Mouse (Mus musculus): Measurements from ENCODE around the gene Arhgef25. TPM values are rescaled to one million over a fixed set of nuclear protein-coding genes. Genes with fewer than 3 reads are reported as not detected.

Arhgef25 gene
- polyA plus RNA-seq, 1 experiment from 2014 or later, result 31.7 TPM

DNA sequence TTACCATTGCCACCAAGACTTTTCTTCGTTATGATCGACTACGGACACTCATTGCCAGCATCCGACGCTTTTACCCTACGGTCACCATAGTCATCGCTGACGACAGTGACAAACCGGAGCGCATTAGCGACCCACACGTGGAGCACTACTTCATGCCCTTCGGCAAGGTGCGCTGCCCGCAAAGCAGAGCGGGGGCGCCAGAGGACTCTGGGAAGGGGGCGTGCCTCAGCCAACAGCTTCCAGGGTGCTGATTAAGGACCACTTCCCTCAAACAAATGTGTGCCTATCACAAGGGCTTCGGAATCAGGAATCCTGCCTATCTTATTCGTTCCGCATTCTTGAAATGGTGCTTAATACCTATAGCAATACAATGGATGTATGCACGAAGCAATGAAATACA lies 19.9 kb downstream of the Arhgef25 start:
- ATAC-seq (ENCODE audit: insufficient read depth, low FRiP score, low TSS enrichment) (no peak), DNase-seq (ENCODE audit: low spot score) (peak; percentile 57)
- peak overlapping the region; percentile 45 for H3K4me2 ChIP-seq (ENCODE audit: low read depth)
- no peak overlapping the region for H3K9ac ChIP-seq (ENCODE audit: low read length)
- H3K9me3 ChIP-seq (ENCODE audit: control insufficient read depth, low read length), result no peaks in the 10 kb centered on the region
- no peak overlapping the region for H3K27ac ChIP-seq (ENCODE audit: low read depth, low read length)
- H3K36me3 ChIP-seq (ENCODE audit: control insufficient read depth, insufficient read depth, low read length), result no peaks in the 10 kb centered on the region
- 2% methylated on average over 22 of the region's 22 CpGs for WGBS
- H3K27me3 ChIP-seq (ENCODE audit: control insufficient read depth, insufficient read depth, low read length), result peaks cover 55% of the 10 kb centered on the region
- peaks cover 9% of the 10 kb centered on the region; the same call in 1 of the 2 replicates for H3K4me1 ChIP-seq (ENCODE audit: control insufficient read depth, insufficient read depth, low read length)
- no peak overlapping the region for H3K4me3 ChIP-seq (ENCODE audit: low read depth, low read length)

- H3K4me1 ChIP-seq (ENCODE audit: control insufficient read depth, insufficient read depth, low read length), result peaks cover 9% of the 10 kb centered on the region; the same call in 1 of the 2 replicates
- H3K4me3 ChIP-seq (ENCODE audit: low read depth, low read length), result no peak overlapping the region
- ATAC-seq (ENCODE audit: insufficient read depth, low FRiP score, low TSS enrichment) (no peak), DNase-seq (ENCODE audit: low spot score) (no peak)
- H3K36me3 ChIP-seq (ENCODE audit: control insufficient read depth, insufficient read depth, low read length), result no peaks in the 10 kb centered on the region
- no peaks in the 10 kb centered on the region for H3K9me3 ChIP-seq (ENCODE audit: control insufficient read depth, low read length)
- WGBS, result 57% methylated on average over 10 of the region's 10 CpGs
- no peak overlapping the region for H3K9ac ChIP-seq (ENCODE audit: low read length)
- H3K4me2 ChIP-seq (ENCODE audit: low read depth), result no peak overlapping the region
- no peak overlapping the region for H3K27ac ChIP-seq (ENCODE audit: low read depth, low read length)
- H3K27me3 ChIP-seq (ENCODE audit: control insufficient read depth, insufficient read depth, low read length), result peaks cover 55% of the 10 kb centered on the region
Observed at GRCm38 (mm10) chr10:127167614-127168192, 22.2 kb downstream of the Arhgef25 start.

- Histone ChIP-seq H3K9me3 (ENCODE audit: control insufficient read depth, low read length) (no peaks in the 10 kb centered on the region), H3K9ac (ENCODE audit: low read length) (peak overlapping the region; percentile 67)
Observed at GRCm38 (mm10) chr10:127166771-127167613, 22.9 kb downstream of the Arhgef25 start.

DNA sequence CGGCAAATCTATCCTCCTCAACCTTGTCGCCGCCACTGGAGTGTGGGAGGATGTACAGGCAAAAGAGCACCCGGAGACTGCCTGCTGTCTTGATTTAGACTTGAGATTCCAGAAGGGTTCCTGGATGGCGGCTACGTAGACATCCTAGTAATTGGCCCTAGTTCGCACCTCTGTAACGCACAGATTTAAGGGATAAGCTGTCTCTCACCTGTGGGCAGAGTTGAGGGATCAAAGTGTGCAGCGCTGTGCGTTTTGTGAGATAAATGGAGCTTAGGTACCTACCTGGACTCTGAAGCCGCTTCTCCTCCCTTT lies 23.5 kb downstream of the Arhgef25 start:
- H3K36me3 ChIP-seq (ENCODE audit: control insufficient read depth, insufficient read depth, low read length), result no peaks in the 10 kb centered on the region
- DNase-seq (ENCODE audit: low spot score) (no peak), ATAC-seq (ENCODE audit: insufficient read depth, low FRiP score, low TSS enrichment) (no peak)
- H3K27me3 ChIP-seq (ENCODE audit: control insufficient read depth, insufficient read depth, low read length), result peaks cover 51% of the 10 kb centered on the region
- 4% methylated on average over 11 of the region's 11 CpGs for WGBS
- H3K27ac ChIP-seq (ENCODE audit: low read depth, low read length), result no peak overlapping the region
- H3K4me1 ChIP-seq (ENCODE audit: control insufficient read depth, insufficient read depth, low read length), result peaks cover 9% of the 10 kb centered on the region; the same call in 1 of the 2 replicates
- H3K4me3 ChIP-seq (ENCODE audit: low read depth, low read length), result peak overlapping the region; percentile 58
- H3K9me3 ChIP-seq (ENCODE audit: control insufficient read depth, low read length), result no peaks in the 10 kb centered on the region
- peak overlapping the region; percentile 67 for H3K9ac ChIP-seq (ENCODE audit: low read length)
- peak overlapping the region; percentile 97 for H3K4me2 ChIP-seq (ENCODE audit: low read depth)

More at GRCm38 (mm10) chr10:127166771-127167613, 22.9 kb downstream of the Arhgef25 start:
- Histone ChIP-seq H3K27ac (ENCODE audit: low read depth, low read length) (no peak overlapping the region), H3K4me3 (ENCODE audit: low read depth, low read length) (peak overlapping the region; percentile 58), H3K36me3 (ENCODE audit: control insufficient read depth, insufficient read depth, low read length) (no peaks in the 10 kb centered on the region), H3K4me2 (ENCODE audit: low read depth) (peak overlapping the region; percentile 97), H3K4me1 (ENCODE audit: control insufficient read depth, insufficient read depth, low read length) (peaks cover 9% of the 10 kb centered on the region; the same call in 1 of the 2 replicates), H3K27me3 (ENCODE audit: control insufficient read depth, insufficient read depth, low read length) (peaks cover 55% of the 10 kb centered on the region)
- ATAC-seq (ENCODE audit: insufficient read depth, low FRiP score, low TSS enrichment), result no peak
- DNase-seq (ENCODE audit: low spot score), result no peak
- 22% methylated on average over 15 of the region's 15 CpGs for WGBS

GRCm38 (mm10) chr10:127165654-127166403 lies 24.1 kb downstream of the Arhgef25 start:
- Histone ChIP-seq H3K4me2 (ENCODE audit: low read depth) (peak overlapping the region; percentile 97), H3K27me3 (ENCODE audit: control insufficient read depth, insufficient read depth, low read length) (peaks cover 46% of the 10 kb centered on the region), H3K9me3 (ENCODE audit: control insufficient read depth, low read length) (no peaks in the 10 kb centered on the region), H3K36me3 (ENCODE audit: control insufficient read depth, insufficient read depth, low read length) (no peaks in the 10 kb centered on the region), H3K4me1 (ENCODE audit: control insufficient read depth, insufficient read depth, low read length) (peaks cover 9% of the 10 kb centered on the region; the same call in 1 of the 2 replicates), H3K27ac (ENCODE audit: low read depth, low read length) (0 out of 2 replicates have a peak overlapping the region, but pooled peaks have one; percentile 3), H3K4me3 (ENCODE audit: low read depth, low read length) (peak overlapping the region; percentile 58), H3K9ac (ENCODE audit: low read length) (peak overlapping the region; percentile 67)
- DNase-seq (ENCODE audit: low spot score) (peak; percentile 58), ATAC-seq (ENCODE audit: insufficient read depth, low FRiP score, low TSS enrichment) (peak; percentile 26)
- under 1% methylated on average over 54 of the region's 56 CpGs for WGBS

- H3K36me3 ChIP-seq (ENCODE audit: control insufficient read depth, insufficient read depth, low read length), result no peaks in the 10 kb centered on the region
- 0% methylated on average over 37 of the region's 42 CpGs for WGBS
- H3K4me3 ChIP-seq (ENCODE audit: low read depth, low read length), result peak overlapping the region; percentile 58
- H3K4me2 ChIP-seq (ENCODE audit: low read depth), result peak overlapping the region; percentile 97
- no peaks in the 10 kb centered on the region for H3K9me3 ChIP-seq (ENCODE audit: control insufficient read depth, low read length)
- DNase-seq (ENCODE audit: low spot score) (no peak), ATAC-seq (ENCODE audit: insufficient read depth, low FRiP score, low TSS enrichment) (peak; percentile 51)
- H3K9ac ChIP-seq (ENCODE audit: low read length), result peak overlapping the region; percentile 67
- peaks cover 41% of the 10 kb centered on the region for H3K27me3 ChIP-seq (ENCODE audit: control insufficient read depth, insufficient read depth, low read length)
- H3K4me1 ChIP-seq (ENCODE audit: control insufficient read depth, insufficient read depth, low read length), result peaks cover 5% of the 10 kb centered on the region; the same call in 1 of the 2 replicates
- 0 out of 2 replicates have a peak overlapping the region, but pooled peaks have one; percentile 15 for H3K27ac ChIP-seq (ENCODE audit: low read depth, low read length)
Observed at GRCm38 (mm10) chr10:127165354-127165653, 24.6 kb downstream of the Arhgef25 start.

DNA sequence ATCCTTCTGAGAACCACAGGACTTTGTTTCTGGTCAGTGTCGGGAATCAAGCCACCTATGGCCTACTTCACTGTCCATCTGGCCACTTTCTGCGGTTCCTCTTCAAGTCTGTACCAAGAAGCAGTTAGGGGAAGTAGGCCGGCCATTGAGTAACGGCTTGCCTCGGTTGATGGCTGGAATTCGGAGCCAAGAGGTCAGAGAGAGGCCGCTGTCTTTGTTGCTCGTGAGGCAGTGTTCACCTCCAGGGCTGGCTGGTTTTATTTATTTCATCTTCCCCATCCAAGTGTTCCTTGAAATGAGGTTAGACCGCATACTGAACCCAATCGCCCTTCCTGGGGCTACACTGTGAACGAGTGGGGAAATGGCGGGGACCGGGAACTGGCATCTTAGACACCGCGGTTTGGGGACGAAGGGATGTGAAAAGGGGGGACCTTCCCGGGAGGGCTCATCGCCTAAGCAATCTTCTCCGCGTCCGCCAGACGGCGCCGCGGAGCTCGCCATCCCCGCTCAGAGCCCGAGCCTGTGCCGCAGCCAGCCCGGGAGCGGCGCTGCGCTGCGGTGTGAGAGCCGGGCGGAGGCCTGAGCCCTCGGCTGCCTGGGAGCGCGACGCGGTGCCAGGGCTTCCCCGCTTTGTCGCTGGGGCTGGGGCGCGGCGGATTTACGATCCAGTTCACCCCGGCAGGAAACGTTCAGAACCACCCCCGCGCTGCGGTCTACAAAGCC lies 25.1 kb downstream of the Arhgef25 start, which contains the start of gene B4galnt1:
B4galnt1 (plus strand) TSS at position 595 of the 723 bp plus-strand sequence.
- DNase-seq (ENCODE audit: low spot score) (peak; percentile 94), ATAC-seq (ENCODE audit: insufficient read depth, low FRiP score, low TSS enrichment) (peak; percentile 87)
- H3K4me1 ChIP-seq (ENCODE audit: control insufficient read depth, insufficient read depth, low read length), result 0 out of 2 replicates have a peak, but pooled peaks cover 4% of the 10 kb centered on the region
- H3K36me3 ChIP-seq (ENCODE audit: control insufficient read depth, insufficient read depth, low read length), result no peaks in the 10 kb centered on the region
- no peaks in the 10 kb centered on the region for H3K9me3 ChIP-seq (ENCODE audit: control insufficient read depth, low read length)
- WGBS, result 2% methylated on average over 52 of the region's 52 CpGs
- peak within 1 kb of the TSS; percentile 67 for H3K9ac ChIP-seq (ENCODE audit: low read length)
- 0 out of 2 replicates have a peak within 1 kb of the TSS, but pooled peaks have one; percentile 15 for H3K27ac ChIP-seq (ENCODE audit: low read depth, low read length)
- H3K27me3 ChIP-seq (ENCODE audit: control insufficient read depth, insufficient read depth, low read length), result peaks cover 36% of the 10 kb centered on the region
- peak within 1 kb of the TSS; percentile 58 for H3K4me3 ChIP-seq (ENCODE audit: low read depth, low read length)
- peak within 1 kb of the TSS; percentile 97 for H3K4me2 ChIP-seq (ENCODE audit: low read depth)

GRCm38 (mm10) chr10:127164190-127164589 lies 25.7 kb downstream of the Arhgef25 start:
- Histone ChIP-seq H3K4me3 (ENCODE audit: low read depth, low read length) (no peak overlapping the region), H3K4me1 (ENCODE audit: control insufficient read depth, insufficient read depth, low read length) (0 out of 2 replicates have a peak, but pooled peaks cover 4% of the 10 kb centered on the region), H3K9me3 (ENCODE audit: control insufficient read depth, low read length) (no peaks in the 10 kb centered on the region), H3K27ac (ENCODE audit: low read depth, low read length) (no peak overlapping the region), H3K9ac (ENCODE audit: low read length) (no peak overlapping the region), H3K36me3 (ENCODE audit: control insufficient read depth, insufficient read depth, low read length) (no peaks in the 10 kb centered on the region), H3K4me2 (ENCODE audit: low read depth) (no peak overlapping the region), H3K27me3 (ENCODE audit: control insufficient read depth, insufficient read depth, low read length) (peaks cover 30% of the 10 kb centered on the region)
- 93% methylated on average over 4 of the region's 4 CpGs for WGBS
- ATAC-seq (ENCODE audit: insufficient read depth, low FRiP score, low TSS enrichment) (no peak), DNase-seq (ENCODE audit: low spot score) (no peak)
